Comparison of ENCODE assay signal across 20 mouse cellular contexts in genomic region chr2:44024704-44025103, GRCm38 (mm10).
DNase-seq lines count a peak whose midpoint lies in the region; ATAC-seq and TF ChIP-seq lines count a peak whose summit lies in the region.
"Had no signal": no experiment of that assay in that cellular context is flagged by ENCODE, and none has a peak within 500 bp of the region (broad histone marks: within the 10 kb centered on the region; RNA-seq: fewer than 3 reads in every experiment).

No protein-coding gene starts in this region.

- peak; percentile 58 for ATAC-seq in granulocyte monocyte progenitor cell, adult 5-6 weeks (replicated peaks; ENCODE audit: poor library complexity, severe bottlenecking)
- no peak for ATAC-seq in midbrain, embryonic 14.5 days (ENCODE audit: low FRiP score, low TSS enrichment)
- ATAC-seq: CD4-positive, CD25-positive, alpha-beta regulatory T cell, adult 4 months; forebrain, embryonic 15.5 days had no signal

- WGBS in embryonic facial prominence, embryonic 10.5 days: 76% methylated on average over 1 of the region's 1 CpGs
- WGBS in midbrain, embryonic 14.5 days: 73% methylated on average over 1 of the region's 1 CpGs

- H3K9ac ChIP-seq in midbrain, embryonic 14.5 days (replicated peaks; ENCODE audit: low read length): no peak overlapping the region
- H3K9ac ChIP-seq: embryonic facial prominence, embryonic 12.5 days; forebrain, embryonic 15.5 days; heart, embryonic 13.5 days; hindbrain, embryonic 15.5 days had no signal

- peak overlapping the region; percentile 84 for H3K27ac ChIP-seq in layer of hippocampus, adult 2 months
- H3K27ac ChIP-seq in embryonic facial prominence, embryonic 10.5 days (replicated peaks): no peak overlapping the region
- H3K27ac ChIP-seq in midbrain, embryonic 14.5 days (replicated peaks; ENCODE audit: low read depth, low read length): no peak overlapping the region
- H3K27ac ChIP-seq: embryonic facial prominence, embryonic 12.5 days; heart, embryonic 13.5 days; hindbrain, embryonic 15.5 days had no signal

- DNase-seq in layer of hippocampus, adult 2 months (ENCODE audit: low spot score in 2 of 2): no peak
- DNase-seq in layer of hippocampus, adult 9-10 months (ENCODE audit: low spot score): no peak
- DNase-seq in 416B (ENCODE audit: low read depth): peak; percentile 88
- no peak for DNase-seq in embryonic facial prominence, embryonic 10.5 days (ENCODE audit: low spot score)
- DNase-seq in midbrain, embryonic 14.5 days: no peak
- DNase-seq: adrenal gland, postnatal 14 days; B cell, adult 2 months; cerebellum, adult 8-10 months; cerebellum, postnatal 14 days; embryo, embryonic 11 days; gastrocnemius, postnatal 14 days; heart, adult 11 months; heart, postnatal 36 days had no signal

- no peak overlapping the region for H3K4me3 ChIP-seq in layer of hippocampus, adult 2 months
- no peak overlapping the region for H3K4me3 ChIP-seq in embryonic facial prominence, embryonic 10.5 days
- H3K4me3 ChIP-seq in midbrain, embryonic 14.5 days (replicated peaks; ENCODE audit: low read depth, low read length): no peak overlapping the region
- H3K4me3 ChIP-seq: embryonic facial prominence, embryonic 12.5 days; forebrain, embryonic 15.5 days; heart, embryonic 13.5 days; hindbrain, embryonic 15.5 days had no signal

- H3K4me1 ChIP-seq in embryonic facial prominence, embryonic 10.5 days: no peaks in the 10 kb centered on the region
- no peaks in the 10 kb centered on the region for H3K4me1 ChIP-seq in midbrain, embryonic 14.5 days (ENCODE audit: control insufficient read depth, insufficient read depth, low read length)
- H3K4me1 ChIP-seq: embryonic facial prominence, embryonic 12.5 days; forebrain, embryonic 15.5 days; heart, embryonic 13.5 days; hindbrain, embryonic 15.5 days had no signal

- H3K27me3 ChIP-seq in embryonic facial prominence, embryonic 10.5 days (replicated peaks; ENCODE audit: low read depth, poor library complexity, severe bottlenecking): no peaks in the 10 kb centered on the region
- no peaks in the 10 kb centered on the region for H3K27me3 ChIP-seq in midbrain, embryonic 14.5 days (ENCODE audit: control insufficient read depth, insufficient read depth, low read length)
- H3K27me3 ChIP-seq: embryonic facial prominence, embryonic 12.5 days; forebrain, embryonic 15.5 days; heart, embryonic 13.5 days; hindbrain, embryonic 15.5 days had no signal

- no peaks in the 10 kb centered on the region for H3K9me3 ChIP-seq in embryonic facial prominence, embryonic 10.5 days
- H3K9me3 ChIP-seq in midbrain, embryonic 14.5 days (ENCODE audit: control insufficient read depth, low read length): no peaks in the 10 kb centered on the region
- H3K9me3 ChIP-seq: embryonic facial prominence, embryonic 12.5 days; forebrain, embryonic 15.5 days; G1E; heart, embryonic 13.5 days; hindbrain, embryonic 15.5 days had no signal

- H3K4me2 ChIP-seq in midbrain, embryonic 14.5 days (ENCODE audit: low read length): no peak overlapping the region
- H3K4me2 ChIP-seq: embryonic facial prominence, embryonic 12.5 days; forebrain, embryonic 15.5 days; heart, embryonic 13.5 days; hindbrain, embryonic 15.5 days had no signal

- no peaks in the 10 kb centered on the region for H3K36me3 ChIP-seq in embryonic facial prominence, embryonic 10.5 days (replicated peaks)
- no peaks in the 10 kb centered on the region for H3K36me3 ChIP-seq in midbrain, embryonic 14.5 days (ENCODE audit: control insufficient read depth, insufficient read depth, low read length)
- H3K36me3 ChIP-seq: embryonic facial prominence, embryonic 12.5 days; forebrain, embryonic 15.5 days; G1E; heart, embryonic 13.5 days; hindbrain, embryonic 15.5 days had no signal

- no peak for TF ChIP-seq CTCF in layer of hippocampus, adult 2 months (conservative IDR thresholded peaks at IDR 0.05)
